Mouse (Mus musculus) MEL (cell line): Measurements from ENCODE around the gene Dnaja3. TPM values are rescaled to one million over a fixed set of nuclear protein-coding genes. Genes with fewer than 3 reads are reported as not detected.

Experiments
- DNase-seq: peaks from one replicate; pipeline ENCODE4 v3.0.0; 2011; ENCODE audit warnings: low read depth, low spot score
- H3K27ac ChIP-seq: 2 replicates; pipeline ENCODE4 v1.5.1; 2012; ENCODE audit warnings: low read depth, mild to moderate bottlenecking, control low read depth, low read length, moderate library complexity; ENCODE audit not compliant: control insufficient read depth
- H3K27me3 ChIP-seq, 2 experiments: fragments of 150-350 bp in 1 of 2; sonication (generic) in 1 of 2; 2 replicates each; pipeline ENCODE4 v1.6.1; 2012; ENCODE audit warnings: low read length in 2 of 2, mild to moderate bottlenecking in 2 of 2, improper control_type of control experiment in 1 of 2, moderate library complexity in 1 of 2; ENCODE audit not compliant: insufficient read depth in 2 of 2, control insufficient read depth in 1 of 2
- H3K36me3 ChIP-seq, 2 experiments: 2 replicates each; pipeline ENCODE4 v1.6.1; 2012 to 2014; ENCODE audit warnings: low read length in 2 of 2, improper control_type of control experiment in 1 of 2, inconsistent platforms in 1 of 2, mild to moderate bottlenecking in 1 of 2; ENCODE audit not compliant: insufficient read depth in 2 of 2, control insufficient read depth in 1 of 2
- H3K4me1 ChIP-seq, 2 experiments: fragments of 150-350 bp in 1 of 2; sonication (generic) in 1 of 2; 2 replicates each; pipeline ENCODE4 v1.6.1; 2012; ENCODE audit warnings: low read length in 2 of 2, improper control_type of control experiment in 1 of 2, mild to moderate bottlenecking in 1 of 2; ENCODE audit not compliant: insufficient read depth in 2 of 2, control insufficient read depth in 1 of 2
- H3K4me3 ChIP-seq, 2 experiments: fragments of 150-350 bp in 1 of 2; sonication (generic) in 1 of 2; 2 replicates each; pipeline ENCODE4 v1.5.1; 2012; ENCODE audit warnings: low read depth in 2 of 2, low read length in 2 of 2, mild to moderate bottlenecking in 2 of 2, moderate library complexity in 2 of 2, control low read depth in 1 of 2, improper control_type of control experiment in 1 of 2; ENCODE audit not compliant: control insufficient read depth in 1 of 2, insufficient read depth in 1 of 2
- H3K79me2 ChIP-seq: 2 replicates; pipeline ENCODE4 v1.6.1; 2012; ENCODE audit warnings: mild to moderate bottlenecking, low read length, moderate library complexity; ENCODE audit not compliant: control insufficient read depth, poor library complexity, insufficient read depth
- H3K9ac ChIP-seq: 2 replicates; pipeline ENCODE4 v1.6.1; 2012; ENCODE audit warnings: low read depth, mild to moderate bottlenecking, control low read depth, low read length, moderate library complexity; ENCODE audit not compliant: control insufficient read depth, poor library complexity, severe bottlenecking
- H3K9me3 ChIP-seq: fragments of 150-350 bp; sonication (generic); replicated peaks from 2 replicates; pipeline ENCODE4 v1.6.1; 2012; ENCODE audit warnings: mild to moderate bottlenecking, low read length, improper control_type of control experiment, moderate library complexity; ENCODE audit not compliant: insufficient read depth
- CHD1 ChIP-seq: IDR thresholded peaks from 2 replicates; pipeline ENCODE4 v1.6.1; 2012; ENCODE audit warnings: low read depth, mild to moderate bottlenecking, inconsistent platforms, low read length, improper control_type of control experiment
- CTCF ChIP-seq, 3 experiments: IDR thresholded peaks in 2 of 3; conservative IDR thresholded peaks in 1 of 3; 2 replicates each; pipeline ENCODE4 v1.5.1; 2011 to 2012; ENCODE audit warnings: low read length in 3 of 3, low read depth in 2 of 3, mild to moderate bottlenecking in 2 of 3, improper control_type of control experiment in 1 of 3, inconsistent platforms in 1 of 3, mixed read lengths in 1 of 3, moderate library complexity in 1 of 3; ENCODE audit not compliant: control insufficient read depth in 1 of 3, insufficient read depth in 1 of 3, poor library complexity in 1 of 3, severe bottlenecking in 1 of 3
- E2F4 ChIP-seq: IDR thresholded peaks from 2 replicates; pipeline ENCODE4 v1.6.1; 2011; ENCODE audit warnings: low read depth, low read length, improper control_type of control experiment, borderline replicate concordance
- EP300 ChIP-seq, 2 experiments: IDR thresholded peaks; 2 replicates each; pipeline ENCODE4 v1.6.1; 2011; ENCODE audit warnings: improper control_type of control experiment in 2 of 2, low read length in 2 of 2, low read depth in 1 of 2, mild to moderate bottlenecking in 1 of 2
- ETS1 ChIP-seq: IDR thresholded peaks from 2 replicates; pipeline ENCODE4 v1.6.1; 2012; ENCODE audit warnings: low read depth, mild to moderate bottlenecking, inconsistent platforms, low read length, improper control_type of control experiment, moderate library complexity
- JUND ChIP-seq: IDR thresholded peaks from 2 replicates; pipeline ENCODE4 v1.6.1; 2011; ENCODE audit warnings: low read depth, mild to moderate bottlenecking, improper control_type of control experiment, low read length
- KAT2A ChIP-seq: conservative IDR thresholded peaks from 2 replicates; pipeline ENCODE4 v1.6.1; 2012; ENCODE audit warnings: low read depth, low read length, improper control_type of control experiment, inconsistent platforms
- MAFK ChIP-seq: IDR thresholded peaks from 2 replicates; pipeline ENCODE4 v1.6.1; 2011; ENCODE audit warnings: low read depth, mild to moderate bottlenecking, low read length, improper control_type of control experiment, borderline replicate concordance
- MAX ChIP-seq: IDR thresholded peaks from 2 replicates; pipeline ENCODE4 v1.6.1; 2011; ENCODE audit warnings: low read length, improper control_type of control experiment
- MAZ ChIP-seq: IDR thresholded peaks from 2 replicates; pipeline ENCODE4 v1.6.1; 2012; ENCODE audit warnings: low read depth, mild to moderate bottlenecking, inconsistent platforms, low read length, improper control_type of control experiment
- MEF2A ChIP-seq: IDR thresholded peaks from 2 replicates; pipeline ENCODE4 v1.6.1; 2014; ENCODE audit warnings: low read depth, mild to moderate bottlenecking, inconsistent platforms, low read length, improper control_type of control experiment; ENCODE audit not compliant: poor library complexity, insufficient replicate concordance, severe bottlenecking; ENCODE audit errors: extremely low read depth
- MYC ChIP-seq: IDR thresholded peaks from 2 replicates; pipeline ENCODE4 v1.6.1; 2011; ENCODE audit warnings: low read depth, mild to moderate bottlenecking, low read length, improper control_type of control experiment, moderate library complexity
- NELFE ChIP-seq: IDR thresholded peaks from 2 replicates; pipeline ENCODE4 v1.6.1; 2011; ENCODE audit warnings: low read depth, low read length, improper control_type of control experiment
- NRF1 ChIP-seq: IDR thresholded peaks from 2 replicates; pipeline ENCODE4 v1.6.1; 2014; ENCODE audit warnings: low read depth, mild to moderate bottlenecking, inconsistent platforms, low read length, improper control_type of control experiment, moderate library complexity; ENCODE audit not compliant: poor library complexity, insufficient read depth, severe bottlenecking
- POLR2A ChIP-seq, 2 experiments: IDR thresholded peaks; 2 replicates each; pipeline ENCODE4 v1.6.1; 2011 to 2012; ENCODE audit warnings: low read length in 2 of 2, mild to moderate bottlenecking in 2 of 2, control low read depth in 1 of 2, improper control_type of control experiment in 1 of 2, low read depth in 1 of 2, moderate library complexity in 1 of 2; ENCODE audit not compliant: control insufficient read depth in 1 of 2, insufficient read depth in 1 of 2, poor library complexity in 1 of 2
- POLR2AphosphoS2 ChIP-seq: IDR thresholded peaks from 2 replicates; pipeline ENCODE4 v1.6.1; 2011; ENCODE audit warnings: low read length, improper control_type of control experiment
- RAD21 ChIP-seq: IDR thresholded peaks from 2 replicates; pipeline ENCODE4 v1.6.1; 2011; ENCODE audit warnings: mild to moderate bottlenecking, low read depth, low read length, improper control_type of control experiment
- RCOR1 ChIP-seq: IDR thresholded peaks from 2 replicates; pipeline ENCODE4 v1.6.1; 2012; ENCODE audit warnings: low read depth, mild to moderate bottlenecking, inconsistent platforms, low read length, improper control_type of control experiment
- SIN3A ChIP-seq: IDR thresholded peaks from 2 replicates; pipeline ENCODE4 v1.6.1; 2012; ENCODE audit warnings: low read length, improper control_type of control experiment, inconsistent platforms
- TBP ChIP-seq: IDR thresholded peaks from 2 replicates; pipeline ENCODE4 v1.8.0; 2011; ENCODE audit warnings: low read depth, low read length, improper control_type of control experiment
- UBTF ChIP-seq: IDR thresholded peaks from 2 replicates; pipeline ENCODE4 v1.6.1; 2012; ENCODE audit warnings: low read depth, mild to moderate bottlenecking, inconsistent platforms, low read length, improper control_type of control experiment, moderate library complexity, borderline replicate concordance; ENCODE audit not compliant: insufficient read depth
- USF1 ChIP-seq: IDR thresholded peaks from 2 replicates; pipeline ENCODE4 v1.6.1; 2014; ENCODE audit warnings: low read depth, mild to moderate bottlenecking, inconsistent platforms, low read length, improper control_type of control experiment, moderate library complexity
- ZKSCAN1 ChIP-seq: IDR thresholded peaks from 2 replicates; pipeline ENCODE4 v1.6.1; 2012; ENCODE audit warnings: low read depth, mild to moderate bottlenecking, inconsistent platforms, low read length, improper control_type of control experiment, moderate library complexity
- ZNF384 ChIP-seq: IDR thresholded peaks from 2 replicates; pipeline ENCODE4 v1.6.1; 2012; ENCODE audit warnings: low read depth, mild to moderate bottlenecking, inconsistent platforms, low read length, improper control_type of control experiment
- polyA plus RNA-seq, 2 experiments: library from polyadenylated mRNA; stranded (reverse) in 1 of 2; unstranded in 1 of 2; fragments of >175 nt in 1 of 2; fragments of >200 nt in 1 of 2; gene quantifications; 2 replicates each; pipeline versions ENCODE4 v1.2.1 to v1.2.4; 2012; ENCODE audit warnings: low replicate concordance in 2 of 2, low read depth in 1 of 2; ENCODE audit not compliant: insufficient read length in 2 of 2, insufficient read depth in 1 of 2, missing spikeins in 1 of 2
- total RNA-seq: library from RNA; depleted of rRNA; stranded (reverse); fragments of 300-350 nt; gene quantifications from 2 replicates; pipeline ENCODE4 v1.2.3, GENCODE M21; 2012

Dnaja3 gene
- total and polyA plus RNA-seq, 3 experiments, result 91.8 to 94.3 TPM; not detected in 1

DNA sequence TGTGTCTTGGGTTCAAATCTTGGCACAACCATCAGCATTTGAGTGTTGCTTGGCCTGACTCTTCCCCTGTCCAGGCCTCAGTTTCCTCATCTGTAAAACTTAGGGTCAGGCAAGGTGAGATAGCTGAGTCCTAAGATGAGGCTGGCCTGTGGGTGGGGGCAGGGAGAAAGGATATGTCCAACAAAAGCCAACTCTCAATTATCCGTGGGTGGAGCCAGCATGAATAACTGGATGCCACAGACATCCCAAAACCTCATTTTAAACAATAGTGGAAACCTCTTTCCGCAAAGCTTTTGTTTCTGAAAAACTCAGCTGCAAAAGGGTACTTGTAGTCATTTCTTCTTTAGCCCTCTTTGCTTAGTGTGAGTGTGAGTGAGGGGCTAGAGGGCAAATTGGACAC, 43.0 kb upstream of the Dnaja3 start:
- H3K27me3 ChIP-seq, result 0 out of 4 replicates have a peak, but pooled peaks cover 0 to 3% of the 10 kb centered on the region in 2 experiments
- H3K27ac ChIP-seq, result no peak overlapping the region
- no peak overlapping the region for H3K9ac ChIP-seq
- H3K4me1 ChIP-seq, result no peaks in the 10 kb centered on the region; a peak in 1 of 4 replicates
- no peak for DNase-seq
- H3K79me2 ChIP-seq, result no peaks in the 10 kb centered on the region
- H3K4me3 ChIP-seq, result no peak overlapping the region
- no peak for TF ChIP-seq POLR2AphosphoS2
- TF ChIP-seq MAFK, result no peak
- TF ChIP-seq, all 39 proteins: peak for 0
- no peaks in the 10 kb centered on the region for H3K36me3 ChIP-seq
- H3K9me3 ChIP-seq, result no peaks in the 10 kb centered on the region

DNA sequence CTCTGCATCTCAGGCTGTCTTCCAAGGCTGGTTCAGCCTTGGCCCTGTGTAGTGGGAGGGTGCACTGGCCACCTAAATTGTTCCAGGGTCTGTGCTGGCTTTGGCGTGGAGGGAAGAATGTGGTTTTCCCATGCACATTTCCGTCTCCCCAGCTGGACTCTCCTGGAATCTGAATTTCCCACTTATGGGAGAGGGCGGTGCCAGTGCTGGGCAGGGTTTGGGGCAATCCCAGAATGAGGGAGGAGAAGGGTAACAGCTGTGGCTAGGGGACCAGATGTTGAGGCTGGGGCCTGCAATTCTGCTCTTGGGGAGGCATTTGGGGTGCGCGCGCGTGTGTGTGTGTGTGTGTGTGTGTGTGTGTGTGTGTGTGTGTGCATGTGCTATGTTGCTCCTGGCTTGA, 42.5 kb upstream of the Dnaja3 start:
- no peaks in the 10 kb centered on the region for H3K79me2 ChIP-seq
- no peaks in the 10 kb centered on the region; a peak in 2 of 4 replicates for H3K4me1 ChIP-seq
- H3K27me3 ChIP-seq, result 0 out of 4 replicates have a peak, but pooled peaks cover 0 to 3% of the 10 kb centered on the region in 2 experiments
- no peak overlapping the region for H3K27ac ChIP-seq
- H3K9me3 ChIP-seq, result no peaks in the 10 kb centered on the region
- no peak for DNase-seq
- no peak overlapping the region for H3K4me3 ChIP-seq
- H3K36me3 ChIP-seq, result no peaks in the 10 kb centered on the region
- TF ChIP-seq JUND (no peak), SIN3A (no peak), USF1 (no peak), NRF1 (no peak), ETS1 (no peak), EP300 (IDR thresholded peaks at IDR 0.05; ENCODE audit: low read depth in 1 of 2, low read length in 2 of 2) (no peak), CHD1 (no peak), MAZ (no peak), UBTF (no peak), MYC (no peak)
- no peak overlapping the region for H3K9ac ChIP-seq

DNA sequence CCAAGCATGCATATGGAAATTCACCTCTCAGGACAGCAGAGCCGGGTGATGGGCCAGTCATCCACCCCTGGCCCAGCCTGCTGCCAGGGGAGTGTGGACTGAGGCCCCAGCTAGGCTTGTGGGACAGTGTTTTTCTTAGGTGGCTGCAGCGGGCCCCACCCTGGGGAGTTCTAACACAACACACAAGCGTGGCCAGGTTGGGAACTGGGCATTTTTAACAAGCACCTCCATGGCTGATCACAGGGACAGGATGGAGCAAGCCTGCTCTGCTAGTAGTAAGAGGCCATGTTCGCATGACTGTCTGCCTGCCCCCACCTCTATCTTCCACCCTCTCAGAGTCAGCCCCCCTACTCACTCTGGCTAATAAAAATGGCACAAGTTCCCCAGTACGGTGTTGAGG, 41.7 kb upstream of the Dnaja3 start:
- H3K4me3 ChIP-seq, result no peak overlapping the region
- no peaks in the 10 kb centered on the region for H3K36me3 ChIP-seq
- H3K27ac ChIP-seq, result no peak overlapping the region
- H3K9me3 ChIP-seq, result no peaks in the 10 kb centered on the region
- no peak for DNase-seq
- no peak overlapping the region for H3K9ac ChIP-seq
- TF ChIP-seq RCOR1 (no peak), NELFE (no peak), USF1 (no peak), SIN3A (no peak), TBP (no peak), ZNF384 (no peak), EP300 (IDR thresholded peaks at IDR 0.05; ENCODE audit: low read depth in 1 of 2, low read length in 2 of 2) (no peak), RAD21 (no peak), CTCF (IDR thresholded peaks at IDR 0.05 in 2 of 3, conservative IDR thresholded peaks at IDR 0.05 in 1 of 3; ENCODE audit: control insufficient read depth in 1 of 3, insufficient read depth in 1 of 3, low read depth in 2 of 3, low read length in 3 of 3, poor library complexity in 1 of 3, severe bottlenecking in 1 of 3) (no peak), MYC (no peak), UBTF (no peak), MAX (no peak), E2F4 (no peak), POLR2A (IDR thresholded peaks at IDR 0.05; ENCODE audit: control insufficient read depth in 1 of 2, insufficient read depth in 1 of 2, low read depth in 1 of 2, low read length in 2 of 2, poor library complexity in 1 of 2) (no peak), MEF2A (no peak), ZKSCAN1 (no peak), MAFK (no peak), KAT2A (no peak), NRF1 (no peak), JUND (no peak)
- H3K4me1 ChIP-seq, result no peaks in the 10 kb centered on the region; a peak in 2 of 4 replicates
- H3K79me2 ChIP-seq, result no peaks in the 10 kb centered on the region
- 0 out of 4 replicates have a peak, but pooled peaks cover 0 to 3% of the 10 kb centered on the region in 2 experiments for H3K27me3 ChIP-seq
